In genomic region chr5:24164789-24165445, GRCm38 (mm10) we compare ENCODE assay signal across 7 mouse cellular contexts. TPM values are rescaled to one million over a fixed set of nuclear protein-coding genes. Genes with fewer than 3 reads are reported as not detected.
DNase-seq lines count a peak whose midpoint lies in the region; ATAC-seq and TF ChIP-seq lines count a peak whose summit lies in the region.

Gene Nupl2, plus strand, starts transcription at chr5:24164963.

- H3K9me3 ChIP-seq in embryonic facial prominence, embryonic 10.5 days: no peaks in the 10 kb centered on the region
- H3K9me3 ChIP-seq in intestine, postnatal 0 days (ENCODE audit: control insufficient read depth): no peaks in the 10 kb centered on the region
- H3K9me3 ChIP-seq in midbrain, embryonic 12.5 days: no peaks in the 10 kb centered on the region

- intact Hi-C loops in left cerebral cortex, postnatal 4 days (cut with DNase I): no loop called here

- H3K4me2 ChIP-seq in intestine, postnatal 0 days (replicated peaks; ENCODE audit: low read depth): peak within 1 kb of the TSS; percentile 91
- H3K4me2 ChIP-seq in midbrain, embryonic 12.5 days (replicated peaks): peak within 1 kb of the TSS; percentile 67

- H3K4me1 ChIP-seq in embryonic facial prominence, embryonic 10.5 days: peaks cover 7% of the 10 kb centered on the region
- no peaks in the 10 kb centered on the region for H3K4me1 ChIP-seq in intestine, postnatal 0 days (replicated peaks; ENCODE audit: control insufficient read depth, insufficient read depth, low read length)
- H3K4me1 ChIP-seq in midbrain, embryonic 12.5 days: peaks cover 9% of the 10 kb centered on the region
- no peaks in the 10 kb centered on the region; the same call in 1 of the 2 replicates for H3K4me1 ChIP-seq in small intestine, adult 2 months (ENCODE audit: control insufficient read depth, insufficient read depth, insufficient read length, low read length)

- H3K27ac ChIP-seq in embryonic facial prominence, embryonic 10.5 days (replicated peaks): peak within 1 kb of the TSS; percentile 95
- peak within 1 kb of the TSS; percentile 43; the same call in 1 of the 2 replicates for H3K27ac ChIP-seq in intestine, postnatal 0 days (ENCODE audit: low read depth, low read length)
- H3K27ac ChIP-seq in midbrain, embryonic 12.5 days (replicated peaks): peak within 1 kb of the TSS; percentile 74
- H3K27ac ChIP-seq in small intestine, adult 2 months (ENCODE audit: insufficient read depth, low read depth, low read length): no peak within 1 kb of the TSS

- H3K27me3 ChIP-seq in embryonic facial prominence, embryonic 10.5 days (replicated peaks; ENCODE audit: low read depth, poor library complexity, severe bottlenecking): no peaks in the 10 kb centered on the region
- H3K27me3 ChIP-seq in intestine, postnatal 0 days (replicated peaks; ENCODE audit: control insufficient read depth, insufficient read depth, low read length): no peaks in the 10 kb centered on the region
- H3K27me3 ChIP-seq in midbrain, embryonic 12.5 days: no peaks in the 10 kb centered on the region
- H3K27me3 ChIP-seq in small intestine, adult 2 months (ENCODE audit: control insufficient read depth, insufficient read depth, low read length): no peaks in the 10 kb centered on the region

- under 1% methylated on average over 52 of the region's 52 CpGs for WGBS in embryonic facial prominence, embryonic 10.5 days
- WGBS in intestine, postnatal 0 days: under 1% methylated on average over 52 of the region's 52 CpGs
- WGBS in midbrain, embryonic 12.5 days: under 1% methylated on average over 48 of the region's 52 CpGs
- under 1% methylated on average over 52 of the region's 52 CpGs for WGBS in small intestine, adult 2 months

- peaks cover 34% of the 10 kb centered on the region for H3K36me3 ChIP-seq in embryonic facial prominence, embryonic 10.5 days (replicated peaks)
- peaks cover 4% of the 10 kb centered on the region; the same call in 1 of the 2 replicates for H3K36me3 ChIP-seq in intestine, postnatal 0 days (ENCODE audit: control insufficient read depth, insufficient read depth)
- peaks cover 22% of the 10 kb centered on the region for H3K36me3 ChIP-seq in midbrain, embryonic 12.5 days
- peaks cover 9% of the 10 kb centered on the region; the same call in 1 of the 2 replicates for H3K36me3 ChIP-seq in small intestine, adult 2 months (ENCODE audit: control insufficient read depth, insufficient read depth, low read length)

- TF ChIP-seq CTCF in intestine, postnatal 0 days (IDR thresholded peaks at IDR 0.05; ENCODE audit: low read depth): no peak
- no peak for TF ChIP-seq CTCF in small intestine, adult 2 months (IDR thresholded peaks at IDR 0.05; ENCODE audit: extremely low read depth, insufficient read length, insufficient replicate concordance, low read depth, low read length)

- DNase-seq in adrenal gland, postnatal 10 days: peak; percentile 97
- peak; percentile 96 for DNase-seq in embryonic facial prominence, embryonic 10.5 days (ENCODE audit: low spot score)
- DNase-seq in gonadal fat pad, adult 2 months (ENCODE audit: low read depth): peak; percentile 33
- DNase-seq in left cerebral cortex, postnatal 4 days: peak; percentile 98

- peak within 1 kb of the TSS; percentile 84 for H3K9ac ChIP-seq in intestine, postnatal 0 days (ENCODE audit: low read depth, low read length)
- H3K9ac ChIP-seq in midbrain, embryonic 12.5 days (replicated peaks): peak within 1 kb of the TSS; percentile 92

- no peak for TF ChIP-seq POLR2A in small intestine, adult 2 months (IDR thresholded peaks at IDR 0.05; ENCODE audit: low read depth, low read length)

- ATAC-seq in intestine, postnatal 0 days: peak; percentile 100
- ATAC-seq in midbrain, embryonic 12.5 days (ENCODE audit: low FRiP score, low read depth): peak; percentile 99

- H3K4me3 ChIP-seq in embryonic facial prominence, embryonic 10.5 days: peak within 1 kb of the TSS; percentile 93
- H3K4me3 ChIP-seq in intestine, postnatal 0 days (ENCODE audit: low read depth, low read length): peak within 1 kb of the TSS; percentile 76
- peak within 1 kb of the TSS; percentile 79 for H3K4me3 ChIP-seq in midbrain, embryonic 12.5 days
- peak within 1 kb of the TSS; percentile 93 for H3K4me3 ChIP-seq in small intestine, adult 2 months (ENCODE audit: low read depth, low read length)

RNA-seq across cellular contexts. Expression of gene Nupl2, which starts in this region (rescaled TPM):
- 1 to 10 TPM; 7.5 to 9.3 TPM for total RNA-seq in adrenal gland, postnatal 10 days (2021)
- polyA plus RNA-seq in embryonic facial prominence, embryonic 10.5 days (2016; fragmentation: Nextera tagmentation; extraction: Ambion mirVana): 18.8 and 21.0 TPM in 2 replicates
- polyA plus RNA-seq in gonadal fat pad, adult 2 months (2012; rRNA removed): 6.5 and 7.8 TPM in 2 replicates
- 4.7 and 6.6 TPM in 2 replicates for polyA plus RNA-seq in intestine, postnatal 0 days (2015; fragmentation: Nextera tagmentation; extraction: Ambion mirVana)
- total RNA-seq in left cerebral cortex, postnatal 4 days (2021): 10 to 100 TPM in 1 of 2 experiments, 1 to 10 TPM in 1; 9.7 to 11.3 TPM
- 20.3 and 21.6 TPM in 2 replicates for polyA plus RNA-seq in midbrain, embryonic 12.5 days (2016; fragmentation: Nextera tagmentation; extraction: Ambion mirVana)
- 1.4 and 2.5 TPM in 2 replicates for polyA plus RNA-seq in small intestine, adult 2 months (2012; rRNA removed)

Comparison
In these comparisons a context has a peak if more than half of its experiments do, and no peak if none do; other contexts are left out.
1. DNase-seq: peak in every context shown above with its lines; median percentile 98 in left cerebral cortex, postnatal 4 days; 97 in adrenal gland, postnatal 10 days; 96 in embryonic facial prominence, embryonic 10.5 days; 33 in gonadal fat pad, adult 2 months.